Mouse (Mus musculus) Patski (cell line): ENCODE measurements at regions not wholly inside any gene's neighbourhood (a gene's known extent, or its start where the extent isn't known, plus 50 kb on each side); places are given as distances from the start of the nearest gene placed in this dataset.

Source experiments
- ATAC-seq: fragments of 100-300 bp; one replicate; pipeline ENCODE4 v1.8.0; 2021
- CTCF ChIA-PET: fragments of 350-600 bp; sonication (Branson Sonifier 250); formaldehyde crosslinking; loops from one replicate; lab custom pipeline; 2022; ENCODE audit warnings: inconsistent platforms; lab: Charles Lee
- POLR2A ChIA-PET: fragments of 350-600 bp; sonication (Branson Sonifier 250); formaldehyde crosslinking; loops from one replicate; lab custom pipeline; 2022; ENCODE audit warnings: antibody characterized with exemption, inconsistent platforms; lab: Charles Lee
- DNase-seq: peaks from one replicate; pipeline ENCODE4 v3.0.0-alpha.2; 2011; ENCODE audit warnings: low read depth, low spot score
- H3K27me3 ChIP-seq: fragments of 371-371 bp; one replicate; pipeline ENCODE4 v1.5.1; 2021
- CTCF ChIP-seq: fragments of 100-300 bp; IDR thresholded peaks from one replicate; pipeline ENCODE4 v1.5.1; 2021
- in situ Hi-C: fragments of 300-500 bp; cut with MboI; formaldehyde crosslinking; loops from 3 replicates; pipeline ENCODE4 v1.11.1; 2018; ENCODE audit warnings: low pct_unique_long_range_greater_than_20kb, mixed read lengths

DNA sequence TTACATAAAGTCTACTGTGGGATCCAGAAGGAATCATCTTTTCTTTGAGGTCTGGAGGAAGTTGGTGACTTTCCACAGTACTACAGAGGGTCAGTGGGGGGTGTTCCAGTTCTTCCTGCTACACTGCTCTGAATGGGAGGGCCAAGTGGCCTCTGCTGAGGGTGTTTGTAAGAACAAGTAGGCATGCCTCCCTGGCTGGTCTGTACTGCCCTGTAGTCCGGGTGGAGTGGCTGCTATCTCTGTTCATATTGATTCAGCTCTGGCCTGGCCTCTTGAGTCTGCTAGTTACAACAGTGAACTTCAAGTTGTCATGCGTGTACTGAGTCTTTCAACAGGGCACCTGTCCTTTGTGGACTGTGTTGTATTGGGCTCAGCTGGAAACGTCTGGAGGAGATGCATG lies 200.7 kb downstream of the Irx2 start:
- TF ChIP-seq CTCF = no peak
- ChIA-PET CTCF (no interaction called here), POLR2A (no interaction called here)
- DNase-seq = no peak
- H3K27me3 ChIP-seq = peaks cover 18% of the 10 kb centered on the region
- in situ Hi-C loops = no loop called here
- ATAC-seq = no peak

DNA sequence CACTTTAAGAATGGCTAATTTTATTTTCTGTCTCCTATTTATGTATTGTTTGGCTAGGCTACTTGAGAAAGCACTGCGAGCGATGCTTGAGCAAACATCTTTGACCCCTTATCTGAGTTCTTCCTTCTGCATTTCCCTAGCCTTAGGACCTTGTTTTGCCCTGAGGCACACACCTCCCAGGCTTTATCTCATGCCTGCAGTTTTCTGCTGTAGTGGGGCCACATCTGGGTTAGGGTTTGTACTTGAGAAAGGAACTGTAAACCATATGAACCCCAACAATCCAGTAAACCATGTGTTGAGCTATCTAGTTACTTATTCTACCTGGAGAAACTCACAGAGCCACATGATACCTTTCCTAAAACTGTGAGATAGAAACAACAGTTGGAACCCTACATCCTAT lies 204.7 kb downstream of the Irx2 start:
- ChIA-PET POLR2A (no interaction called here), CTCF (no interaction called here)
- TF ChIP-seq CTCF = no peak
- in situ Hi-C loops = no loop called here
- ATAC-seq (no peak), DNase-seq (no peak)
- H3K27me3 ChIP-seq = peaks cover 34% of the 10 kb centered on the region

DNA sequence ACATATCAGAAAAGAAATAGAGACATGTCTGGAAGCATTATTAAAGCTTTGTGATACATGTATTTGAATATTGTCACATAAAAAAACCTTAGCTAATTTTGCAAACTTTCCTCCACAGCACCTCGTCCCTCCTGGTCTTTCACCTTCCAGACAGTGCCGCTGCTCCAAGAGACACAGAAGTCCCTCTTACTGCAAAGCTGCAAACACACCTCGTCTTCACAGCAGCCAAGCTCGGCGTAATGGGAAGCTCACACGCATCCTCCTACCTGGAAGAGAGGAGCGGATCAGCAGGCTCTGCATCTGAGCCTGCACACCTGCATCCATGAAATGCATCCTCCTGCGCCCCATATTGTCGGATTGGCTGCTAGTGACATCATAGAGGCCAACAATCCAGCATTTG lies 208.4 kb downstream of the Irx2 start:
- ATAC-seq (no peak), DNase-seq (no peak)
- TF ChIP-seq CTCF = no peak
- POLR2A ChIA-PET = interaction anchor here (0.6 kb wide), 1 partner anchor 305 kb away, joined by 6 read pairs; no protein-coding TSS in a partner anchor
- peaks cover 61% of the 10 kb centered on the region for H3K27me3 ChIP-seq
- CTCF ChIA-PET = interaction anchor here (1.2 kb wide), 1 partner anchor 12 kb away, joined by 3 read pairs; no protein-coding TSS in a partner anchor
- in situ Hi-C loops = no loop called here

DNA sequence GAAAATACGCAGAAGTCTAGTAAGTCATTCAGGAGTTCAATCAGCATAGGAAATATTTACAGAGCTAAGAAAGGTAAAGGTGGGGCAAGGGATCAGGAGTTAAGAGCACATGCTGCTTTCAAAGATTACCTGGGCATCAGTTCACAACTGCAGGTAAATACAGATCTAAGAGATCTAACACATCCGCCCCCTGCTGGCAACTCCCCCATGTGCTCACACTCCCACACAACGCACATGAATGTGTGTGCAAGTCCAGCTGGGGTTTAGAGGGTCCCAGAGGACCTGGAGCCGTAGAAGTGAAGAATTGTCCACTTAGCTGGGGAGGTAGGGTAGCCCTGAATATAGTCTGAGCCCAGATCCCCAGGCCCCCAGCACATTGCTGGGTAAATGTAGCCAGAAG lies 219.5 kb downstream of the Irx2 start:
- in situ Hi-C loops = no loop called here
- peaks cover 11% of the 10 kb centered on the region for H3K27me3 ChIP-seq
- ChIA-PET POLR2A (no interaction called here), CTCF (interaction anchor here (1.2 kb wide), 1 partner anchor 12 kb away, joined by 3 read pairs; no protein-coding TSS in a partner anchor)
- DNase-seq (no peak), ATAC-seq (no peak)
- TF ChIP-seq CTCF = peak; percentile 23

DNA sequence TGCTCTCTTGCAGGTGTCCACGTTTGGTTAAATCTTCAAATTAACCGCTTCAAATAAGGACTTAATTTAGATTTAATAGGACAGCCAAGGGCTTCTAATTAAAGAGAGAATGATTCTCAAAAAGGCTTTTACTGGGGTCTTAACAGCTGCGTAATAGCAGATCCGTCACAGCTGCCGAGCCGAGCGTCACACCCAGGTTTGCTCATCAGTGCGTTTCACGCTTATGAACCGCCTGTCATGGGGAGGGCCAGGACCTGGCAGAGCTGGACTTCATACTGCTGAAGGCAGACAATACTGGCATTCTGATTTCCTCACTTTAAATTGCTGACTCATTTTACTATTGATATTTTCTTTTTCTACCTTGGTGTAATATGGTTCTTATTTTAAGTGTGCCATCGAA lies 221.2 kb downstream of the Irx2 start:
- DNase-seq (no peak), ATAC-seq (no peak)
- H3K27me3 ChIP-seq = peaks cover 14% of the 10 kb centered on the region
- no peak for TF ChIP-seq CTCF
- CTCF ChIA-PET = interaction anchor here (1.1 kb wide), 1 partner anchor 11 kb away, joined by 3 read pairs; no protein-coding TSS in a partner anchor
- POLR2A ChIA-PET = no interaction called here
- in situ Hi-C loops = no loop called here

DNA sequence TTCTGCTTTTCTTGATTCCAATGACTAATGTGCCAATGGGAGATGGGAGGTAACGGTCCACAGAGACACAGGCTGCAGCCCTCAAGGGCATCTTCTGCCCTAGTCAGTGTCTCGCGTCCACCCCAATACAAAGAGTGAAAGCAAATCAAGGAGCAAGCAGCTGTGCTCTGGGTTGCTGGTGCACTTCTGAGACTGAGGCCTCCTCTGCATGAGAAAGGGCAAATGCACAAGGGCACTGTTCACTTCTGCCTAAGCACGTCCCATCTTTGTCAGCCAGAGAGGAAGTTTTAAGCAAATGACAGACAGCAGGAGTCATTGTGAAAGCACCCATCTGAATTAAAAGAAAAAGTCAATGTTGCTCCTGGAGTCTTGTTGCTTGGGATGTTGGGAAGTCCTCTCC lies 224.3 kb downstream of the Irx2 start:
- ChIA-PET CTCF (no interaction called here), POLR2A (no interaction called here)
- no peak for TF ChIP-seq CTCF
- in situ Hi-C loops = no loop called here
- DNase-seq (no peak), ATAC-seq (no peak)
- peaks cover 22% of the 10 kb centered on the region for H3K27me3 ChIP-seq

DNA sequence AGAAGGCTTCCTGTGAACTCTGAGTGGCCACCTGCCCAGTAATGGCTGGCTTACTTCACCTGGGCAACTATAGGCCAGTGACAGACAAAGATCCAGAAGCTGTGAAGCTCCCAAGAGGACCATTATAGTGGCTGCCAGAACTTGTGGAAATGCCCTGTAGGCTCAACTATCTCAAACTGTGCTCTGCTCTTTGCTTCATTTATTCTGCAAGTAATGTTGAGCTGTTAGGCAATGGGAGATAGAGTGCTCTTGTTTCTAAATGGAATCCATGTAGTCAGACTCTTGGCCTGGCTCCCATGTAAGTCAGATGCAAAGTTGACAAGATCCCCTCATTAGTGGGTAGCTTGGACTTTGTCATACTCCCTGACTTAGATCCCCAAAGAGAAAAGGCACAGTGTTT lies 247.3 kb downstream of the Irx2 start:
- peaks cover 24% of the 10 kb centered on the region for H3K27me3 ChIP-seq
- no peak for ATAC-seq
- ChIA-PET CTCF (no interaction called here), POLR2A (interaction anchor here (0.5 kb wide), 1 partner anchor 396 kb away, joined by 4 read pairs; no protein-coding TSS in a partner anchor)
- in situ Hi-C loops = no loop called here
- TF ChIP-seq CTCF = no peak
- no peak for DNase-seq

DNA sequence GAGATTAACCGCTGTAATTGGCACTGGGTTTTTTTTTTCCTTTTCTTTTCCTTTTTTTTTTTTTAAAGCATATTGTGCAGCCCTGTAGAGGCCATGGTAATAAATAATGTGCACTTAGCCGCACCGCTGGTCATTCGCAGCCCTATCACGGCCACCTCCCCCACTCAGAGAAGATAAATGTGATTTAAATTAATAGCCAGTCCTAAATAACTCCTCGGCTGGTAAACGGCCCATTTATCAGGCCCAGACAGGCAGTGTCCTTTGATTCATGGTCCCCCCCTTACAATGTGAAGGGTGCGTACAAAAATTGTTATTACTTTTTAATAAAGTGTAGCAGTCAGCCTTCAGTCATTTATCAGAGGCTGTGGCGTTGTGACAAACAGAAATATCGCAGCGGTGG lies 266.4 kb downstream of the Irx2 start:
- no peak for TF ChIP-seq CTCF
- H3K27me3 ChIP-seq = peaks cover 42% of the 10 kb centered on the region

DNA sequence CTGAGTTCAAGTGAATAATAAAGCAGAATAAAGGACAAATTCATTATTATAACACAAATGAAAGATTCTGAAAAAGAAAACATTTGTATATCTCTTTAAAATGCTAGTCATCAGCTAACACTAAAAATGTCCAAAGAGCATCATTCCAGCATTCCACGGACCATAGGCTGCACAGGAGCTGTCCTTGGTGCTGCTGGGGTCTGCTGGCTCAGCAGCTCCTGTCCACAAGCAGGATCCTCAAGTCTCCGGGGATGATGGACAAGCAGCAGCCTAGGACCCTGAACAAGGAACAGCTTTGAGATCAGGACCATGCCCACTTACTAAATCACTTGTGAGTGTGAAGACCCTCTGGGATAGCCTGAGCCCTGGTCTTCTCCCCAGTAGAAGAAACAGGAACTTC lies 274.0 kb downstream of the Irx2 start:
- ChIA-PET CTCF (no interaction called here), POLR2A (no interaction called here)
- H3K27me3 ChIP-seq = peaks cover 22% of the 10 kb centered on the region
- DNase-seq (no peak), ATAC-seq (no peak)
- in situ Hi-C loops = no loop called here
- no peak for TF ChIP-seq CTCF

More for the DNA sequence above, 266.4 kb downstream of the Irx2 start:
- DNase-seq (no peak), ATAC-seq (no peak)
- POLR2A ChIA-PET = no interaction called here
- in situ Hi-C loops = no loop called here
- CTCF ChIA-PET = no interaction called here

DNA sequence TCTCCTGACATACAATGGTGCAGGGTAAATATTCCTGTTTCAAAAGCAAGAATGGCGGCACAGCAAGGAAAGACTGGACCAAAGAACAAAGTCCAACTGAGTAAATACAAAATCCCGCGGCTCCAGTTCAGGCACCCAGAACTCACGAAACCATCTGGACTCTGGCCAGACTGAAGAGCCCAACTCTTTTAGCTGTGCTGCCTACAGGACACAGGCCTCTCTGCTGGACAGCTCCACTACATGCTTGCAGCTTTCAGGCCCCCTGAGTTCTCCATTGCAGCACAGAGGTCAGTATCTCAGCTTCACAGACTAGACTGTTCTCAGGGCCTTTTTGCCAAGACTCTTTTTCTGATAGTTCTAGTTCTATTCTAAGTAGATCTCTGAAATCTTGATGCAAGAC lies 290.3 kb downstream of the Irx2 start:
- peaks cover 15% of the 10 kb centered on the region for H3K27me3 ChIP-seq
- DNase-seq (no peak), ATAC-seq (no peak)
- in situ Hi-C loops = no loop called here
- CTCF ChIA-PET = no interaction called here
- no peak for TF ChIP-seq CTCF
- POLR2A ChIA-PET = no interaction called here

DNA sequence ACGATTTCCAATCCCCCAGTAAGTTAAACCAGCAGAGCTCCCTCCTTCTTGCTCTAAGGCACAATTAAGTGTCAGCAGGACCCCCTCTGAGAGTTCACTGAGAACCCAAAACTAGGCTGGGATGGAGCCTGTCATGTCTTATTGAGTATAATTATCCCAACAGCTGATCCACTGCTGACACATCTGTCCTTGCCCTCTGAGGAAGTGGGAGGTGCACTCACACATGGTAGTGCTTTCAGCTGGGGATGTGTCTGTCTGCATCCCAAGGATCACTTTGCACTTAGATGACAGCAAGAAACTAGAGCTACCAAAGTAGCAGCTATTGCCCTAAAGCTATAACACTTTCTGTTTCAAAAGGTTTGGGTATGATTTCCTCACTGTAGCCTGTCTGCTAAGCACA lies 291.7 kb downstream of the Irx2 start:
- CTCF ChIA-PET = no interaction called here
- H3K27me3 ChIP-seq = peaks cover 7% of the 10 kb centered on the region
- POLR2A ChIA-PET = no interaction called here
- DNase-seq (no peak), ATAC-seq (no peak)
- no peak for TF ChIP-seq CTCF
- in situ Hi-C loops = no loop called here

DNA sequence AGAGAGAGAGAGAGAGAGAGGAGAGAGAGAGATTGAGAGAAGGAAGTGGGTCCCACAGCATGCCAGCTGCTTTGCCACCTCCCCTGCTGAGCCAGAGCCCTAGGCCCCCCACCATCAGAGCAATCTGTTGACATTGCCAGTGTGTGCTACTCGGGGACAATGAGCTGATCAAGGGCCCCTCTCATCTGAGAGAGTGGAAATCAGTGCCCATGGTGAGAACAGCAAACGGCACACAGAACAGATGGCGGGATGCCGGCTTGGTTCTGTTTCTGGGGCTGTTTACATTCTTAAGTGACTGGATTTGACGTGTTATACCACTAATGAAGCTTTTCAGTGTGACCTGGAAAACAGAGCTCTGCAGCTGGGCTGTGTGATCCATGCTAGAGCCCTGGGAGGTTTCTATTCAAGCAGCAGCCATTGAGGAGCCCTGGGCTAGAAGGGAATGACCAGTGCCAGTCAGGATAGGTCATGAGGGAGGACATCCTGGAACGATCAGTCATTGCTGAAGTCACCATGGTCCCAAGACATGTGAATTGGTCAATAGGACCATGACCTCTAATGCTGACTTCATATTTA lies 296.0 kb downstream of the Irx2 start:
- in situ Hi-C loops = no loop called here
- no peak for TF ChIP-seq CTCF
- no peaks in the 10 kb centered on the region for H3K27me3 ChIP-seq
- ATAC-seq = no peak
- POLR2A ChIA-PET = no interaction called here
- CTCF ChIA-PET = no interaction called here
- no peak for DNase-seq
